Mouse (Mus musculus): ENCODE measurements around the gene Pik3r3. TPM values are rescaled to one million over a fixed set of nuclear protein-coding genes. Genes with fewer than 3 reads are reported as not detected.

Gene Pik3r3
- polyA plus RNA-seq, 1 experiment from 2014 or later: 42.6 TPM

DNA sequence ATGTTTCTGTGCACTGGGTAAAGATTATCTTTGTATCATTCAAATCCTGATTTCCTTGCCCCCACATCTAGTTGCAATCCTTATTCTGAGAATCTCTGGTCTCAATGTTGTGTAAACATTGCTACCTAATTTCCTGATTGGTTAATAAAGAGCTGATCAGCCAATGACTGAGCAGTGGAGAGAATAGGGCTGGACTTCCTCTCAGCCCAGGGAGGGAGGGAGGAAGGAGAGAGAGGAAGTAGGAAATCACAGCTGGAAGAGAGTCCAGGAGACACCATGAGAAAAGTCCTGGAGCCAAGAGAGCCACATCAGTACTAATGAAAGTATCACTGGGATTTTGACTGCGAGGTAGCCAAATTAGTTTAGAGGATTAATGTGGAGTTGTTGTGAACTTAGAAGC lies 114.9 kb downstream of the Pik3r3 start:
- Histone ChIP-seq H3K27me3 (ENCODE audit: poor library complexity, severe bottlenecking) (no peaks in the 10 kb centered on the region), H3K36me3 (replicated peaks) (peaks cover 3% of the 10 kb centered on the region; the same call in 1 of the 2 replicates), H3K4me3 (no peak overlapping the region), H3K9me3 (no peaks in the 10 kb centered on the region), H3K4me1 (no peaks in the 10 kb centered on the region), H3K27ac (no peak overlapping the region)
- no peak for DNase-seq (ENCODE audit: extremely low spot score, low spot score)
- WGBS: 94% methylated on average over 1 of the region's 1 CpGs

DNA sequence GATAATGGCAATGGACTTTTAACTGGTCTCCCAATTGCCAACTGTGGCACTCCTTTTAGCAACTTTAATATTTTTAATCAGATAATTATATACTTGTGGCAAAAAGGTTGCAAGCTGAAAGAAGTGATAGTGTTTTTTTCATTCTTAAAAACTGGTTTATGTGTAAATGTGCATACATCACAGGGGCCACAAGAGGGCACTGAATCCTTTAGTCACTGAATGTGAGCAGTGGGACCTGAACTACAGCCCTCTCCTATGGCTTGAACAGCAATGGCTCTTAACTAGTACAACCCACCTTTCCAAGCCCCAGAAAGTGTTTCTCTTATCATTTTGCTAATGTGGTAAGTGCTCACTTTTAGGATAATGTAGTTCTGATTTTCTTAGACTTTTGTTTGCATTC lies 120.7 kb downstream of the Pik3r3 start:
- H3K9me3 ChIP-seq: no peaks in the 10 kb centered on the region
- H3K4me3 ChIP-seq: no peak overlapping the region
- DNase-seq (ENCODE audit: extremely low spot score, low spot score): no peak
- H3K27me3 ChIP-seq (ENCODE audit: poor library complexity, severe bottlenecking): no peaks in the 10 kb centered on the region
- H3K36me3 ChIP-seq (replicated peaks): no peaks in the 10 kb centered on the region
- H3K4me1 ChIP-seq: no peaks in the 10 kb centered on the region
- no peak overlapping the region for H3K27ac ChIP-seq

DNA sequence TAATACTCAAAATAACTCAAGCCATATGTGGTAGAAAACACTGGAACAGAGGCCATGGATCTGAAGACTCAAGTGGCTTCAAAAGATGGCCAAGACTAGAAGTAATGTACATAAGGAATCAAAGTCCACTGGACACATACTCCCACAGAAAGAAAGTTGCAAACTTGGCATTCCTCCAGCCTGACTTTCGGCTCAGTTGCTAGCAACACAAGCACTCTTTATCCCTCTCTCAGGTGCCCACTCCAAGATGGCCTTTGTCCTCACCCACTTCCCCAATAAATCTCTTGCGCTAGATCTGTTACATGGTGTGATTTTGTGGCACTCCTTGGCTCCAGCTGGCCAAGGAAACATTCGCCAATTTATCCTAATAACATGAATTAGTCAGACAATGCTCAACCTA lies 131.1 kb downstream of the Pik3r3 start:
- H3K36me3 ChIP-seq (replicated peaks): peaks cover 12% of the 10 kb centered on the region

More for the DNA sequence above, 131.1 kb downstream of the Pik3r3 start:
- no peak for DNase-seq (ENCODE audit: extremely low spot score, low spot score)
- Histone ChIP-seq H3K4me1 (no peaks in the 10 kb centered on the region), H3K27ac (no peak overlapping the region), H3K9me3 (no peaks in the 10 kb centered on the region), H3K27me3 (ENCODE audit: poor library complexity, severe bottlenecking) (no peaks in the 10 kb centered on the region), H3K4me3 (no peak overlapping the region)
- WGBS: 93% methylated on average over 3 of the region's 3 CpGs

Other genes with a start within 250 kb of the Pik3r3 start
- gene Faah, start 203.7 kb upstream of the Pik3r3 start, polyA plus RNA-seq (2016; fragmentation: Nextera tagmentation; extraction: Ambion mirVana): 1.9 and 2.3 TPM in 2 replicates
- 17.3 and 18.0 TPM in 2 replicates for gene Nsun4, start 167.7 kb upstream of the Pik3r3 start, polyA plus RNA-seq (2016; fragmentation: Nextera tagmentation; extraction: Ambion mirVana)
- gene Uqcrh, start 146.5 kb upstream of the Pik3r3 start, polyA plus RNA-seq (2016; fragmentation: Nextera tagmentation; extraction: Ambion mirVana): 440 and 449 TPM in 2 replicates
- 61.8 and 68.1 TPM in 2 replicates for gene Lrrc41, start 146.3 kb upstream of the Pik3r3 start, polyA plus RNA-seq (2016; fragmentation: Nextera tagmentation; extraction: Ambion mirVana)
- gene Rad54l, start 97.9 kb upstream of the Pik3r3 start, polyA plus RNA-seq (2016; fragmentation: Nextera tagmentation; extraction: Ambion mirVana): 91.5 and 95.8 TPM in 2 replicates
- 50.6 and 54.7 TPM in 2 replicates for gene Pomgnt1, start 97.8 kb upstream of the Pik3r3 start, polyA plus RNA-seq (2016; fragmentation: Nextera tagmentation; extraction: Ambion mirVana)
- 2.0 and 2.6 TPM in 2 replicates for gene Lurap1, start 70.3 kb upstream of the Pik3r3 start, polyA plus RNA-seq (2016; fragmentation: Nextera tagmentation; extraction: Ambion mirVana)
- gene Tspan1, start 54.0 kb upstream of the Pik3r3 start, polyA plus RNA-seq (2016; fragmentation: Nextera tagmentation; extraction: Ambion mirVana): not detected in 2 replicates
- gene 1700042G07Rik, start 48.2 kb upstream of the Pik3r3 start, polyA plus RNA-seq (2016; fragmentation: Nextera tagmentation; extraction: Ambion mirVana): not detected in 2 replicates
- gene Gm49337, start 48.2 kb upstream of the Pik3r3 start, polyA plus RNA-seq (2016; fragmentation: Nextera tagmentation; extraction: Ambion mirVana): not detected in 2 replicates
- gene Mast2, start 242.6 kb downstream of the Pik3r3 start, polyA plus RNA-seq (2016; fragmentation: Nextera tagmentation; extraction: Ambion mirVana): 15.4 and 15.9 TPM in 2 replicates

Data from forebrain, embryonic 10.5 days (tissue).